Mouse (Mus musculus) embryonic fibroblast, embryonic 13.5 days (primary cell): ENCODE measurements at regions not wholly inside any gene's neighbourhood (a gene's known extent, or its start where the extent isn't known, plus 50 kb on each side); places are given as distances from the start of the nearest gene placed in this dataset.

Source experiments
- H3K27ac ChIP-seq: 2 replicates; pipeline ENCODE4 v1.5.1; 2012; ENCODE audit warnings: low read length, control low read depth, inconsistent platforms; ENCODE audit not compliant: insufficient read depth
- H3K4me1 ChIP-seq: 2 replicates; pipeline ENCODE4 v1.6.1; 2011; ENCODE audit warnings: low read length; ENCODE audit not compliant: control insufficient read depth, insufficient read depth
- H3K4me3 ChIP-seq: 2 replicates; pipeline ENCODE4 v1.5.1; 2011; ENCODE audit warnings: mild to moderate bottlenecking, control low read depth, low read length; ENCODE audit not compliant: insufficient read depth
- CTCF ChIP-seq: IDR thresholded peaks from 2 replicates; pipeline ENCODE4 v1.5.1; 2011; ENCODE audit warnings: mild to moderate bottlenecking, control low read depth, low read length, moderate library complexity, borderline replicate concordance; ENCODE audit not compliant: insufficient read depth
- POLR2A ChIP-seq: IDR thresholded peaks from 2 replicates; pipeline ENCODE4 v1.6.1; 2011; ENCODE audit warnings: low read depth, mild to moderate bottlenecking, control low read depth, low read length, moderate library complexity

- no peak overlapping the region for H3K4me3 ChIP-seq
- H3K27ac ChIP-seq, result peak overlapping the region; percentile 16; the same call in 1 of the 2 replicates
- H3K4me1 ChIP-seq, result peaks cover 11% of the 10 kb centered on the region
- TF ChIP-seq POLR2A, result no peak
- no peak for TF ChIP-seq CTCF
Observed at GRCm38 (mm10) chr3:66400791-66401568, 104.3 kb upstream of the Veph1 start.

GRCm38 (mm10) chr3:66398214-66399150 lies 101.8 kb upstream of the Veph1 start:
- TF ChIP-seq POLR2A, result no peak
- no peak for TF ChIP-seq CTCF
- no peak overlapping the region for H3K27ac ChIP-seq
- peaks cover 8% of the 10 kb centered on the region for H3K4me1 ChIP-seq
- H3K4me3 ChIP-seq, result no peak overlapping the region

GRCm38 (mm10) chr3:66375088-66375910 lies 78.7 kb upstream of the Veph1 start:
- Histone ChIP-seq H3K4me1 (peaks cover 17% of the 10 kb centered on the region), H3K4me3 (no peak overlapping the region), H3K27ac (peak overlapping the region; percentile 100)
- TF ChIP-seq POLR2A, result no peak
- no peak for TF ChIP-seq CTCF

GRCm38 (mm10) chr3:66374603-66375002 lies 78.0 kb upstream of the Veph1 start:
- H3K27ac ChIP-seq, result peak overlapping the region; percentile 100

GRCm38 (mm10) chr3:66373807-66374575 lies 77.4 kb upstream of the Veph1 start:
- H3K4me3 ChIP-seq, result no peak overlapping the region
- peak overlapping the region; percentile 100 for H3K27ac ChIP-seq
- H3K4me1 ChIP-seq, result peaks cover 17% of the 10 kb centered on the region
- TF ChIP-seq CTCF, result no peak
- TF ChIP-seq POLR2A, result no peak

More at GRCm38 (mm10) chr3:66374603-66375002, 78.0 kb upstream of the Veph1 start:
- H3K4me3 ChIP-seq, result no peak overlapping the region
- TF ChIP-seq POLR2A, result no peak; the same call in 1 of the 2 replicates
- TF ChIP-seq CTCF, result no peak
- H3K4me1 ChIP-seq, result peaks cover 17% of the 10 kb centered on the region
